ENCODE assay signal across 12 mouse cellular contexts in genomic region chr12:103358951-103359801, GRCm38 (mm10). TPM values are rescaled to one million over a fixed set of nuclear protein-coding genes. Genes with fewer than 3 reads are reported as not detected.
A peak's percentile ranks its signal among the peaks of the same experiment; 100 is the strongest.
DNase-seq lines count a peak whose midpoint lies in the region; ATAC-seq and TF ChIP-seq lines count a peak whose summit lies in the region.
"Had no signal": no experiment of that assay in that cellular context is flagged by ENCODE, and none has a peak within 500 bp of the region (broad histone marks: within the 10 kb centered on the region; RNA-seq: fewer than 3 reads in every experiment).

No protein-coding gene starts in this region.

- intact Hi-C loops in heart, postnatal 25 days (cut with DNase I) = no loop called here

- TF ChIP-seq CTCF in heart, postnatal 0 days (IDR thresholded peaks at IDR 0.05; ENCODE audit: low read depth) = no peak

- WGBS in limb, embryonic 12.5 days = 47% methylated on average over 4 of the region's 4 CpGs
- 55% methylated on average over 4 of the region's 4 CpGs for WGBS in limb, embryonic 10.5 days
- 59% methylated on average over 4 of the region's 4 CpGs for WGBS in heart, postnatal 0 days

- no peaks in the 10 kb centered on the region for H3K9me3 ChIP-seq in limb, embryonic 12.5 days
- no peaks in the 10 kb centered on the region for H3K9me3 ChIP-seq in limb, embryonic 10.5 days (replicated peaks)
- no peaks in the 10 kb centered on the region for H3K9me3 ChIP-seq in heart, postnatal 0 days (replicated peaks; ENCODE audit: control insufficient read depth, low read length)
- H3K9me3 ChIP-seq: embryonic facial prominence, embryonic 13.5 days had no signal

- H3K4me3 ChIP-seq in limb, embryonic 12.5 days (replicated peaks) = no peak overlapping the region
- H3K4me3 ChIP-seq in limb, embryonic 10.5 days = no peak overlapping the region
- H3K4me3 ChIP-seq in heart, postnatal 0 days (ENCODE audit: low read depth, low read length) = no peak overlapping the region
- H3K4me3 ChIP-seq: embryonic facial prominence, embryonic 13.5 days had no signal

- no peaks in the 10 kb centered on the region for H3K27me3 ChIP-seq in limb, embryonic 12.5 days
- no peaks in the 10 kb centered on the region for H3K27me3 ChIP-seq in limb, embryonic 10.5 days (ENCODE audit: low read depth, poor library complexity, severe bottlenecking)
- no peaks in the 10 kb centered on the region for H3K27me3 ChIP-seq in heart, postnatal 0 days (ENCODE audit: control insufficient read depth, insufficient read depth, low read length)
- H3K27me3 ChIP-seq: embryonic facial prominence, embryonic 13.5 days had no signal

- peak; percentile 65 for ATAC-seq in limb, embryonic 12.5 days (ENCODE audit: insufficient number of reproducible peaks, insufficient read depth, low FRiP score, low TSS enrichment, low read depth)
- no peak for ATAC-seq in heart, postnatal 0 days (ENCODE audit: insufficient read depth, low read depth)
- ATAC-seq: inflammation-experienced regulatory T-cells, adult 6 months had no signal

- no peak overlapping the region for H3K4me2 ChIP-seq in limb, embryonic 12.5 days
- H3K4me2 ChIP-seq in heart, postnatal 0 days (ENCODE audit: low read depth, low read length) = no peak overlapping the region
- H3K4me2 ChIP-seq: embryonic facial prominence, embryonic 13.5 days had no signal

- no peak for TF ChIP-seq EP300 in heart, postnatal 0 days (IDR thresholded peaks at IDR 0.05; ENCODE audit: low read depth)

- H3K4me1 ChIP-seq in limb, embryonic 12.5 days (replicated peaks) = 0 out of 2 replicates have a peak, but pooled peaks cover 3% of the 10 kb centered on the region
- no peaks in the 10 kb centered on the region for H3K4me1 ChIP-seq in limb, embryonic 10.5 days
- H3K4me1 ChIP-seq in heart, postnatal 0 days (ENCODE audit: control insufficient read depth, insufficient read depth) = peaks cover 44% of the 10 kb centered on the region

- peak; percentile 55 for DNase-seq in heart, adult 18-20 months
- DNase-seq in heart, postnatal 25 days (ENCODE audit: low spot score) = no peak
- no peak for DNase-seq in limb, embryonic 10.5 days (ENCODE audit: low spot score)
- peak; percentile 39 for DNase-seq in brain, adult 2 months (ENCODE audit: low read depth, low spot score)
- no peak for DNase-seq in heart, postnatal 0 days (ENCODE audit: low spot score)
- no peak for DNase-seq in c-Kit-positive CD71-positive TER-119-positive erythroid progenitor cells, embryonic 14.5 days (ENCODE audit: low spot score)
- DNase-seq in T-cell, adult 2 months (ENCODE audit: low spot score) = no peak
- DNase-seq: B cell, adult 2 months had no signal

- H3K36me3 ChIP-seq in limb, embryonic 12.5 days = no peaks in the 10 kb centered on the region
- H3K36me3 ChIP-seq in limb, embryonic 10.5 days = no peaks in the 10 kb centered on the region
- no peaks in the 10 kb centered on the region for H3K36me3 ChIP-seq in heart, postnatal 0 days (replicated peaks; ENCODE audit: control insufficient read depth, insufficient read depth, low read length)
- H3K36me3 ChIP-seq: embryonic facial prominence, embryonic 13.5 days had no signal

- H3K27ac ChIP-seq in limb, embryonic 12.5 days = no peak overlapping the region
- H3K27ac ChIP-seq in limb, embryonic 10.5 days = no peak overlapping the region
- peak overlapping the region; percentile 82 for H3K27ac ChIP-seq in heart, postnatal 0 days (ENCODE audit: low read depth)
- H3K27ac ChIP-seq: embryonic facial prominence, embryonic 13.5 days had no signal

- H3K9ac ChIP-seq in limb, embryonic 12.5 days (replicated peaks) = 0 out of 2 replicates have a peak overlapping the region, but pooled peaks have one; percentile 8
- H3K9ac ChIP-seq in heart, postnatal 0 days (replicated peaks; ENCODE audit: low read depth, low read length) = no peak overlapping the region
- H3K9ac ChIP-seq: embryonic facial prominence, embryonic 13.5 days had no signal

RNA-seq across cellular contexts. Expression of gene Asb2, which starts 3.4 kb away (rescaled TPM):
- 100 to 1,000 TPM; 561 to 602 TPM for total RNA-seq in heart, adult 18-20 months (2021)
- total RNA-seq in heart, postnatal 25 days (2021) = 100 to 1,000 TPM; 497 to 569 TPM
- 2.8 and 2.9 TPM in 2 replicates for polyA plus RNA-seq in limb, embryonic 12.5 days (2016; fragmentation: Nextera tagmentation; extraction: Ambion mirVana)
- 0.29 and 0.61 TPM in 2 replicates for polyA plus RNA-seq in limb, embryonic 10.5 days (2016; fragmentation: Nextera tagmentation; extraction: Ambion mirVana)
- 572 and 632 TPM in 2 replicates for total RNA-seq in heart, postnatal 0 days (2014; rRNA removed; ENCODE audit: low replicate concordance)
- polyA plus RNA-seq in heart, postnatal 0 days (2015; fragmentation: Nextera tagmentation; extraction: Ambion mirVana) = 289 and 380 TPM in 2 replicates

RNA-seq across cellular contexts. Expression of gene Otub2, which starts 29.3 kb away (rescaled TPM):
- 1 to 10 TPM; 3.4 to 3.9 TPM for total RNA-seq in heart, adult 18-20 months (2021)
- total RNA-seq in heart, postnatal 25 days (2021) = 1 to 10 TPM; 4.4 to 4.9 TPM
- polyA plus RNA-seq in limb, embryonic 12.5 days (2016; fragmentation: Nextera tagmentation; extraction: Ambion mirVana) = 11.1 and 12.0 TPM in 2 replicates
- polyA plus RNA-seq in limb, embryonic 10.5 days (2016; fragmentation: Nextera tagmentation; extraction: Ambion mirVana) = 8.3 and 10.0 TPM in 2 replicates
- 8.6 and 12.2 TPM in 2 replicates for total RNA-seq in heart, postnatal 0 days (2014; rRNA removed; ENCODE audit: low replicate concordance)
- polyA plus RNA-seq in heart, postnatal 0 days (2015; fragmentation: Nextera tagmentation; extraction: Ambion mirVana) = 5.0 and 5.7 TPM in 2 replicates

RNA-seq across cellular contexts. Expression of gene Fam181a, which starts 48.4 kb away (rescaled TPM):
- not detected for total RNA-seq in heart, adult 18-20 months (2021)
- not detected for total RNA-seq in heart, postnatal 25 days (2021)
- polyA plus RNA-seq in limb, embryonic 12.5 days (2016; fragmentation: Nextera tagmentation; extraction: Ambion mirVana) = 0.23 TPM in 1 of 2 replicates, not detected in the other
- not detected in 2 replicates for polyA plus RNA-seq in limb, embryonic 10.5 days (2016; fragmentation: Nextera tagmentation; extraction: Ambion mirVana)
- total RNA-seq in heart, postnatal 0 days (2014; rRNA removed; ENCODE audit: low replicate concordance) = not detected in 2 replicates
- not detected in 2 replicates for polyA plus RNA-seq in heart, postnatal 0 days (2015; fragmentation: Nextera tagmentation; extraction: Ambion mirVana)
- polyA plus RNA-seq: inflammation-experienced regulatory T-cells, adult 6 months; lung, embryonic 16.5 days had no signal

RNA-seq across cellular contexts. Expression of gene 9330161L09Rik, which starts 48.4 kb away (rescaled TPM):
- 1 to 10 TPM; 1.2 to 1.6 TPM for total RNA-seq in heart, adult 18-20 months (2021)
- 1 to 10 TPM; 1.2 to 1.3 TPM for total RNA-seq in heart, postnatal 25 days (2021)
- 0.50 and 0.56 TPM in 2 replicates for polyA plus RNA-seq in limb, embryonic 12.5 days (2016; fragmentation: Nextera tagmentation; extraction: Ambion mirVana)
- 0.25 and 0.76 TPM in 2 replicates for polyA plus RNA-seq in limb, embryonic 10.5 days (2016; fragmentation: Nextera tagmentation; extraction: Ambion mirVana)
- total RNA-seq in heart, postnatal 0 days (2014; rRNA removed; ENCODE audit: low replicate concordance) = 2.5 and 2.8 TPM in 2 replicates
- 0.27 and 0.34 TPM in 2 replicates for polyA plus RNA-seq in heart, postnatal 0 days (2015; fragmentation: Nextera tagmentation; extraction: Ambion mirVana)

Comparison
In these comparisons a context has a peak if more than half of its experiments do, and no peak if none do; other contexts are left out.
1. DNase-seq: peak in heart, adult 18-20 months (2 of 2) and brain, adult 2 months (single experiment); none in heart, postnatal 25 days (single experiment), limb, embryonic 10.5 days (single experiment), heart, postnatal 0 days (single experiment), c-Kit-positive CD71-positive TER-119-positive erythroid progenitor cells, embryonic 14.5 days (single experiment) and T-cell, adult 2 months (single experiment).